Mouse (Mus musculus) embryonic facial prominence, embryonic 15.5 days (tissue): ENCODE measurements at regions not wholly inside any gene's neighbourhood (a gene's known extent, or its start where the extent isn't known, plus 50 kb on each side); places are given as distances from the start of the nearest gene placed in this dataset.
A peak's percentile ranks its signal among the peaks of the same experiment; 100 is the strongest.

ENCODE experiments used
- ATAC-seq: fragments of 200-750 bp; cut with Nextera tagmentation; 2 replicates; pipeline ENCODE4 v1.8.0; 2017; ENCODE audit warnings: low read depth, moderate TSS enrichment; ENCODE audit not compliant: insufficient number of reproducible peaks, low FRiP score, low TSS enrichment
- H3K27ac ChIP-seq: fragments of 300-500 bp; sonication (generic); replicated peaks from 2 replicates; pipeline ENCODE4 v1.5.1; 2015; ENCODE audit warnings: mild to moderate bottlenecking, inconsistent platforms
- H3K27me3 ChIP-seq: fragments of 300-500 bp; sonication (generic); 2 replicates; pipeline ENCODE4 v1.6.1; 2015; ENCODE audit warnings: inconsistent platforms
- H3K36me3 ChIP-seq: fragments of 300-500 bp; sonication (generic); 2 replicates; pipeline ENCODE4 v1.6.1; 2015; ENCODE audit warnings: mild to moderate bottlenecking, inconsistent platforms
- H3K4me1 ChIP-seq: fragments of 300-500 bp; sonication (generic); 2 replicates; pipeline ENCODE4 v1.6.1; 2015; ENCODE audit warnings: inconsistent platforms
- H3K4me2 ChIP-seq: fragments of 300-500 bp; sonication (generic); replicated peaks from 2 replicates; pipeline ENCODE4 v1.6.1; 2015; ENCODE audit warnings: mild to moderate bottlenecking, inconsistent platforms
- H3K4me3 ChIP-seq: fragments of 300-500 bp; sonication (generic); replicated peaks from 2 replicates; pipeline ENCODE4 v1.5.1; 2015; ENCODE audit warnings: mild to moderate bottlenecking, inconsistent platforms
- H3K9ac ChIP-seq: fragments of 300-500 bp; sonication (generic); 2 replicates; pipeline ENCODE4 v1.6.1; 2015; ENCODE audit warnings: inconsistent platforms
- H3K9me3 ChIP-seq: fragments of 300-500 bp; sonication (generic); replicated peaks from 2 replicates; pipeline ENCODE4 v1.6.1; 2016; ENCODE audit warnings: inconsistent platforms
- WGBS: fragments of 180-500 bp; shearing (Covaris S2); methylation state at CpG from one replicate; pipeline ENCODE4 v1.1.7; 2015; 5-methylcytosine and 5-hydroxymethylcytosine counted together

- no peak overlapping the region for H3K4me2 ChIP-seq
- no peak overlapping the region for H3K9ac ChIP-seq
- H3K27me3 ChIP-seq, result no peaks in the 10 kb centered on the region
- no peaks in the 10 kb centered on the region for H3K4me1 ChIP-seq
- H3K27ac ChIP-seq, result no peak overlapping the region
- H3K36me3 ChIP-seq, result no peaks in the 10 kb centered on the region
- no peak overlapping the region for H3K4me3 ChIP-seq
- WGBS, result 75% methylated on average over 2 of the region's 2 CpGs
- H3K9me3 ChIP-seq, result no peaks in the 10 kb centered on the region
- ATAC-seq, result no peak
These were observed 448.8 kb upstream of the Nrp1 start for GRCm38 (mm10) chr8:127909580-127909979.

- whole genome bisulfite sequencing, result 72% methylated on average over 3 of the region's 3 CpGs
- Histone ChIP-seq H3K9ac (no peak overlapping the region), H3K27ac (no peak overlapping the region), H3K4me1 (peaks cover 3% of the 10 kb centered on the region; the same call in 1 of the 2 replicates), H3K4me3 (no peak overlapping the region), H3K36me3 (no peaks in the 10 kb centered on the region), H3K4me2 (no peak overlapping the region), H3K27me3 (no peaks in the 10 kb centered on the region), H3K9me3 (no peaks in the 10 kb centered on the region)
- ATAC-seq, result no peak
These were observed 444.3 kb upstream of the Nrp1 start for GRCm38 (mm10) chr8:127914086-127914485.

- no peaks in the 10 kb centered on the region for H3K9me3 ChIP-seq
- no peak for ATAC-seq
- 60% methylated on average over 2 of the region's 2 CpGs for WGBS
- no peaks in the 10 kb centered on the region for H3K36me3 ChIP-seq
- no peak overlapping the region for H3K4me2 ChIP-seq
- no peak overlapping the region for H3K9ac ChIP-seq
- no peak overlapping the region for H3K4me3 ChIP-seq
- H3K4me1 ChIP-seq, result peaks cover 3% of the 10 kb centered on the region; the same call in 1 of the 2 replicates
- H3K27me3 ChIP-seq, result no peaks in the 10 kb centered on the region
- H3K27ac ChIP-seq, result no peak overlapping the region
These were observed 443.5 kb upstream of the Nrp1 start for GRCm38 (mm10) chr8:127914914-127915313.

GRCm38 (mm10) chr8:127915591-127916028 is 442.8 kb upstream of the Nrp1 start:
- Histone ChIP-seq H3K9ac (no peak overlapping the region), H3K4me1 (peaks cover 3% of the 10 kb centered on the region; the same call in 1 of the 2 replicates), H3K27ac (no peak overlapping the region; the same call in 1 of the 2 replicates), H3K9me3 (no peaks in the 10 kb centered on the region), H3K4me2 (no peak overlapping the region), H3K27me3 (no peaks in the 10 kb centered on the region), H3K36me3 (no peaks in the 10 kb centered on the region), H3K4me3 (no peak overlapping the region)
- ATAC-seq, result peak; percentile 57
- 22% methylated on average over 2 of the region's 2 CpGs for WGBS

- Histone ChIP-seq H3K27me3 (no peaks in the 10 kb centered on the region), H3K36me3 (no peaks in the 10 kb centered on the region), H3K9me3 (no peaks in the 10 kb centered on the region), H3K4me2 (no peak overlapping the region), H3K27ac (no peak overlapping the region), H3K9ac (no peak overlapping the region), H3K4me1 (no peaks in the 10 kb centered on the region), H3K4me3 (no peak overlapping the region)
- ATAC-seq, result no peak
- WGBS, result 75% methylated on average over 1 of the region's 1 CpGs
These were observed 436.5 kb upstream of the Nrp1 start for GRCm38 (mm10) chr8:127921925-127922324.

- no peak overlapping the region for H3K27ac ChIP-seq
- 74% methylated on average over 4 of the region's 4 CpGs for WGBS
- no peak overlapping the region for H3K9ac ChIP-seq
- no peak overlapping the region for H3K4me3 ChIP-seq
- no peaks in the 10 kb centered on the region for H3K36me3 ChIP-seq
- no peak overlapping the region for H3K4me2 ChIP-seq
- H3K4me1 ChIP-seq, result no peaks in the 10 kb centered on the region
- no peak for ATAC-seq
- no peaks in the 10 kb centered on the region for H3K9me3 ChIP-seq
- no peaks in the 10 kb centered on the region for H3K27me3 ChIP-seq
These were observed 435.1 kb upstream of the Nrp1 start for GRCm38 (mm10) chr8:127923321-127923720.

GRCm38 (mm10) chr8:127932276-127932675 is 426.1 kb upstream of the Nrp1 start:
- WGBS, result 64% methylated on average over 1 of the region's 1 CpGs
- no peak overlapping the region for H3K4me3 ChIP-seq

GRCm38 (mm10) chr8:127936792-127937435 is 421.5 kb upstream of the Nrp1 start:
- Histone ChIP-seq H3K4me3 (no peak overlapping the region), H3K27ac (no peak overlapping the region), H3K4me2 (no peak overlapping the region), H3K4me1 (no peaks in the 10 kb centered on the region), H3K27me3 (no peaks in the 10 kb centered on the region), H3K9ac (no peak overlapping the region), H3K36me3 (no peaks in the 10 kb centered on the region), H3K9me3 (no peaks in the 10 kb centered on the region)
- 68% methylated on average over 6 of the region's 6 CpGs for WGBS
- no peak for ATAC-seq

More at GRCm38 (mm10) chr8:127932276-127932675, 426.1 kb upstream of the Nrp1 start:
- H3K9ac ChIP-seq, result no peak overlapping the region
- H3K27ac ChIP-seq, result no peak overlapping the region
- H3K4me2 ChIP-seq, result no peak overlapping the region
- no peak for ATAC-seq
- no peaks in the 10 kb centered on the region for H3K9me3 ChIP-seq
- H3K36me3 ChIP-seq, result no peaks in the 10 kb centered on the region
- no peaks in the 10 kb centered on the region for H3K4me1 ChIP-seq
- no peaks in the 10 kb centered on the region for H3K27me3 ChIP-seq

GRCm38 (mm10) chr8:127939284-127939985 is 419.0 kb upstream of the Nrp1 start:
- no peaks in the 10 kb centered on the region for H3K4me1 ChIP-seq
- H3K27me3 ChIP-seq, result no peaks in the 10 kb centered on the region
- no peak overlapping the region for H3K9ac ChIP-seq
- no peak for ATAC-seq
- H3K9me3 ChIP-seq, result no peaks in the 10 kb centered on the region
- H3K27ac ChIP-seq, result no peak overlapping the region
- no peaks in the 10 kb centered on the region for H3K36me3 ChIP-seq
- H3K4me3 ChIP-seq, result no peak overlapping the region
- WGBS, result 50% methylated on average over 7 of the region's 7 CpGs
- no peak overlapping the region for H3K4me2 ChIP-seq

GRCm38 (mm10) chr8:127939986-127940359 is 418.4 kb upstream of the Nrp1 start:
- 35% methylated on average over 5 of the region's 5 CpGs for WGBS
- no peak for ATAC-seq
- no peaks in the 10 kb centered on the region for H3K9me3 ChIP-seq
- no peaks in the 10 kb centered on the region for H3K27me3 ChIP-seq
- H3K27ac ChIP-seq, result no peak overlapping the region
- no peaks in the 10 kb centered on the region for H3K4me1 ChIP-seq
- H3K36me3 ChIP-seq, result no peaks in the 10 kb centered on the region
- H3K9ac ChIP-seq, result no peak overlapping the region
- H3K4me3 ChIP-seq, result no peak overlapping the region
- no peak overlapping the region for H3K4me2 ChIP-seq

GRCm38 (mm10) chr8:127942319-127942718 is 416.1 kb upstream of the Nrp1 start:
- Histone ChIP-seq H3K4me1 (no peaks in the 10 kb centered on the region), H3K9me3 (no peaks in the 10 kb centered on the region), H3K27me3 (no peaks in the 10 kb centered on the region), H3K36me3 (no peaks in the 10 kb centered on the region), H3K27ac (no peak overlapping the region), H3K4me3 (no peak overlapping the region), H3K9ac (no peak overlapping the region), H3K4me2 (no peak overlapping the region)
- no peak for ATAC-seq
